Mouse (Mus musculus) heart, postnatal 0 days (tissue): ENCODE data around the gene Cux2.

Source experiments
- CTCF ChIP-seq: IDR thresholded peaks from 2 replicates; pipeline ENCODE4 v1.5.1; 2016; ENCODE audit warnings: antibody characterized with exemption, control low read depth, low read depth
- EP300 ChIP-seq: IDR thresholded peaks from 2 replicates; pipeline ENCODE4 v1.6.1; 2016; ENCODE audit warnings: antibody characterized with exemption, low read depth

- TF ChIP-seq CTCF (no peak), EP300 (no peak)
Observed at GRCm38 (mm10) chr5:121817551-121817950, 232.4 kb downstream of the Cux2 start.
